Mouse (Mus musculus) embryonic fibroblast, embryonic 13.5 days (primary cell): ENCODE data around the gene Gmfg. TPM values are rescaled to one million over a fixed set of nuclear protein-coding genes. Genes with fewer than 3 reads are reported as not detected.

ENCODE experiments used
- H3K27ac ChIP-seq: 2 replicates; pipeline ENCODE4 v1.5.1; 2012; ENCODE audit warnings: low read length, control low read depth, inconsistent platforms; ENCODE audit not compliant: insufficient read depth
- H3K4me1 ChIP-seq: 2 replicates; pipeline ENCODE4 v1.6.1; 2011; ENCODE audit warnings: low read length; ENCODE audit not compliant: control insufficient read depth, insufficient read depth
- H3K4me3 ChIP-seq: 2 replicates; pipeline ENCODE4 v1.5.1; 2011; ENCODE audit warnings: mild to moderate bottlenecking, control low read depth, low read length; ENCODE audit not compliant: insufficient read depth
- CTCF ChIP-seq: IDR thresholded peaks from 2 replicates; pipeline ENCODE4 v1.5.1; 2011; ENCODE audit warnings: mild to moderate bottlenecking, control low read depth, low read length, moderate library complexity, borderline replicate concordance; ENCODE audit not compliant: insufficient read depth
- POLR2A ChIP-seq: IDR thresholded peaks from 2 replicates; pipeline ENCODE4 v1.6.1; 2011; ENCODE audit warnings: low read depth, mild to moderate bottlenecking, control low read depth, low read length, moderate library complexity
- polyA plus RNA-seq: library from polyadenylated mRNA; stranded (reverse); fragments of >200 nt; gene quantifications from 2 replicates; pipeline ENCODE4 v1.2.4, GENCODE M21; 2011; ENCODE audit warnings: low read depth; ENCODE audit not compliant: missing spikeins, insufficient read length

Gmfg gene
- polyA plus RNA-seq: not detected in 2 replicates

GRCm38 (mm10) chr7:28436932-28437570 is at the start of gene Gmfg:
Gene Gmfg (plus strand): TSS chr7:28437447.
- H3K4me3 ChIP-seq: peak within 1 kb of the TSS; percentile 60
- peaks cover 7% of the 10 kb centered on the region for H3K4me1 ChIP-seq
- H3K27ac ChIP-seq: peak within 1 kb of the TSS; percentile 65
- TF ChIP-seq CTCF (peak; percentile 70; the same call in 1 of the 2 replicates), POLR2A (0 out of 2 replicates have a peak, but pooled peaks have one; percentile 1)

GRCm38 (mm10) chr7:28390331-28390730 is 46.9 kb upstream of the Gmfg start:
- Histone ChIP-seq H3K4me1 (no peaks in the 10 kb centered on the region), H3K4me3 (no peak overlapping the region), H3K27ac (no peak overlapping the region)
- TF ChIP-seq CTCF (no peak), POLR2A (no peak)

- peak; percentile 97 for TF ChIP-seq POLR2A
- TF ChIP-seq CTCF: no peak
- no peaks in the 10 kb centered on the region for H3K4me1 ChIP-seq
- 0 out of 2 replicates have a peak within 1 kb of the TSS, but pooled peaks have one; percentile 4 for H3K27ac ChIP-seq
- H3K4me3 ChIP-seq: peak within 1 kb of the TSS; percentile 80
Measured at GRCm38 (mm10) chr7:28392429-28393271, 44.6 kb upstream of the Gmfg start, which contains the start of the genes Med29 and Paf1. Gene Med29 (minus strand): TSS chr7:28392708. Gene Paf1 (plus strand): TSS chr7:28392951.

- TF ChIP-seq CTCF (no peak), POLR2A (no peak)
Measured at GRCm38 (mm10) chr7:28393272-28393951, 43.8 kb upstream of the Gmfg start.

GRCm38 (mm10) chr7:28395425-28395824 is 41.8 kb upstream of the Gmfg start:
- TF ChIP-seq POLR2A (no peak), CTCF (no peak)

More at GRCm38 (mm10) chr7:28393272-28393951, 43.8 kb upstream of the Gmfg start:
- peak overlapping the region; percentile 80 for H3K4me3 ChIP-seq
- H3K4me1 ChIP-seq: no peaks in the 10 kb centered on the region
- 0 out of 2 replicates have a peak overlapping the region, but pooled peaks have one; percentile 4 for H3K27ac ChIP-seq

GRCm38 (mm10) chr7:28398000-28398399 is 39.2 kb upstream of the Gmfg start:
- Histone ChIP-seq H3K27ac (no peak overlapping the region), H3K4me1 (no peaks in the 10 kb centered on the region), H3K4me3 (no peak overlapping the region)
- TF ChIP-seq POLR2A: no peak
- no peak for TF ChIP-seq CTCF

More at GRCm38 (mm10) chr7:28395425-28395824, 41.8 kb upstream of the Gmfg start:
- H3K27ac ChIP-seq: no peak overlapping the region
- no peak overlapping the region for H3K4me3 ChIP-seq
- no peaks in the 10 kb centered on the region for H3K4me1 ChIP-seq

GRCm38 (mm10) chr7:28398696-28399340 is 38.4 kb upstream of the Gmfg start:
- H3K27ac ChIP-seq: no peak overlapping the region
- TF ChIP-seq CTCF (no peak), POLR2A (no peak)
- no peak overlapping the region for H3K4me3 ChIP-seq
- H3K4me1 ChIP-seq: no peaks in the 10 kb centered on the region

- TF ChIP-seq CTCF (no peak), POLR2A (no peak)
- no peak overlapping the region for H3K4me3 ChIP-seq
- no peaks in the 10 kb centered on the region for H3K4me1 ChIP-seq
- no peak overlapping the region for H3K27ac ChIP-seq
Measured at GRCm38 (mm10) chr7:28401030-28401429, 36.2 kb upstream of the Gmfg start.

- Histone ChIP-seq H3K27ac (no peak overlapping the region), H3K4me1 (no peaks in the 10 kb centered on the region), H3K4me3 (no peak overlapping the region)
- TF ChIP-seq POLR2A (no peak), CTCF (no peak)
Measured at GRCm38 (mm10) chr7:28401942-28402341, 35.3 kb upstream of the Gmfg start.
